Mouse (Mus musculus) CH12.LX (cell line): Measurements from ENCODE around the gene Srcin1. TPM values are rescaled to one million over a fixed set of nuclear protein-coding genes. Genes with fewer than 3 reads are reported as not detected.

Source experiments
- DNase-seq: peaks from one replicate; pipeline ENCODE4 v3.0.0-alpha.2; 2013; ENCODE audit errors: extremely low read depth
- H3K27ac ChIP-seq: 2 replicates; pipeline ENCODE4 v1.5.1; 2012; ENCODE audit warnings: low read depth, mild to moderate bottlenecking, control low read depth, moderate library complexity; ENCODE audit not compliant: insufficient read depth
- H3K27me3 ChIP-seq: replicated peaks from 2 replicates; pipeline ENCODE3; 2012; ENCODE audit warnings: inconsistent platforms
- H3K36me3 ChIP-seq, 2 experiments: replicated peaks in 1 of 2; 2 replicates each; pipeline versions ENCODE3 to v1.6.1; 2012; ENCODE audit warnings: inconsistent platforms in 1 of 2, low read length in 1 of 2, mild to moderate bottlenecking in 1 of 2, mixed read lengths in 1 of 2, moderate library complexity in 1 of 2; ENCODE audit not compliant: control insufficient read depth in 1 of 2, insufficient read depth in 1 of 2
- H3K4me1 ChIP-seq, 2 experiments: 2 replicates each; pipeline ENCODE4 v1.6.1; 2012; ENCODE audit warnings: inconsistent platforms in 1 of 2, moderate library complexity in 1 of 2; ENCODE audit not compliant: insufficient read depth in 2 of 2, control insufficient read depth in 1 of 2
- H3K4me2 ChIP-seq: 2 replicates; pipeline ENCODE4 v1.6.1; 2012; ENCODE audit warnings: low read depth, mild to moderate bottlenecking, control low read depth; ENCODE audit not compliant: poor library complexity, insufficient read depth, severe bottlenecking
- H3K4me3 ChIP-seq, 3 experiments: fragments of 150-350 bp in 1 of 3; sonication (generic) in 1 of 3; replicated peaks in 1 of 3; 2 replicates each; pipeline versions ENCODE3 to v1.5.1; 2011 to 2012; ENCODE audit warnings: low read depth in 2 of 3, low read length in 2 of 3, mild to moderate bottlenecking in 2 of 3, moderate library complexity in 2 of 3, control low read depth in 1 of 3, improper control_type of control experiment in 1 of 3, inconsistent platforms in 1 of 3, mixed read lengths in 1 of 3; ENCODE audit not compliant: poor library complexity in 1 of 3
- H3K79me2 ChIP-seq: replicated peaks from 2 replicates; pipeline ENCODE4 v1.6.1; 2012; ENCODE audit warnings: mild to moderate bottlenecking, moderate library complexity; ENCODE audit not compliant: control insufficient read depth, poor library complexity, insufficient read depth, severe bottlenecking; ENCODE audit errors: extremely low read depth
- H3K9ac ChIP-seq: 2 replicates; pipeline ENCODE4 v1.6.1; 2012; ENCODE audit warnings: low read depth, mild to moderate bottlenecking, control low read depth, moderate library complexity; ENCODE audit not compliant: insufficient read depth
- H3K9me3 ChIP-seq: replicated peaks from 2 replicates; pipeline ENCODE3; 2012; ENCODE audit warnings: low read length, inconsistent platforms, mixed read lengths
- CTCF ChIP-seq, 2 experiments: IDR thresholded peaks in 1 of 2; conservative IDR thresholded peaks in 1 of 2; 2 replicates each; pipeline ENCODE4 v1.5.1; 2011 to 2012; ENCODE audit warnings: low read depth in 2 of 2, low read length in 2 of 2, improper control_type of control experiment in 1 of 2, inconsistent platforms in 1 of 2, mild to moderate bottlenecking in 1 of 2, moderate library complexity in 1 of 2
- ELF1 ChIP-seq: IDR thresholded peaks from 2 replicates; pipeline ENCODE4 v1.6.1; 2014; ENCODE audit warnings: low read depth, mild to moderate bottlenecking, inconsistent platforms, low read length, improper control_type of control experiment
- ETS1 ChIP-seq: conservative IDR thresholded peaks from 2 replicates; pipeline ENCODE4 v1.6.1; 2012; ENCODE audit warnings: low read depth, mild to moderate bottlenecking, inconsistent platforms, low read length, improper control_type of control experiment, moderate library complexity
- GABPA ChIP-seq: IDR thresholded peaks from 2 replicates; pipeline ENCODE4 v1.6.1; 2012; ENCODE audit warnings: low read depth, low read length, improper control_type of control experiment, inconsistent platforms; ENCODE audit not compliant: insufficient replicate concordance
- MAX ChIP-seq: IDR thresholded peaks from 2 replicates; pipeline ENCODE4 v1.6.1; 2011; ENCODE audit warnings: low read length, improper control_type of control experiment
- MEF2A ChIP-seq: IDR thresholded peaks from 2 replicates; pipeline ENCODE4 v1.6.1; 2014; ENCODE audit warnings: low read depth, mild to moderate bottlenecking, inconsistent platforms, low read length, improper control_type of control experiment, borderline replicate concordance
- MXI1 ChIP-seq: IDR thresholded peaks from 2 replicates; pipeline ENCODE4 v1.6.1; 2011; ENCODE audit warnings: mild to moderate bottlenecking, low read depth, low read length, improper control_type of control experiment
- MYC ChIP-seq: IDR thresholded peaks from 2 replicates; pipeline ENCODE4 v1.6.1; 2011; ENCODE audit warnings: low read depth, mild to moderate bottlenecking, improper control_type of control experiment, low read length
- PAX5 ChIP-seq: IDR thresholded peaks from 2 replicates; pipeline ENCODE4 v1.6.1; 2012; ENCODE audit warnings: low read length, inconsistent platforms, mixed read lengths
- POLR2AphosphoS2 ChIP-seq: IDR thresholded peaks from 2 replicates; pipeline ENCODE4 v1.6.1; 2011; ENCODE audit warnings: low read depth, low read length, improper control_type of control experiment
- RCOR1 ChIP-seq: conservative IDR thresholded peaks from 2 replicates; pipeline ENCODE4 v1.6.1; 2012; ENCODE audit warnings: low read depth, mild to moderate bottlenecking, inconsistent platforms, low read length, improper control_type of control experiment
- SIN3A ChIP-seq: IDR thresholded peaks from 2 replicates; pipeline ENCODE4 v1.6.1; 2012; ENCODE audit warnings: low read length, improper control_type of control experiment, inconsistent platforms
- UBTF ChIP-seq: IDR thresholded peaks from 2 replicates; pipeline ENCODE4 v1.6.1; 2012; ENCODE audit warnings: low read depth, mild to moderate bottlenecking, inconsistent platforms, low read length, improper control_type of control experiment, moderate library complexity
- USF1 ChIP-seq: IDR thresholded peaks from 2 replicates; pipeline ENCODE4 v1.6.1; 2014; ENCODE audit warnings: low read depth, mild to moderate bottlenecking, inconsistent platforms, low read length, improper control_type of control experiment
- USF2 ChIP-seq: conservative IDR thresholded peaks from 2 replicates; pipeline ENCODE4 v1.6.1; 2011; ENCODE audit warnings: low read depth, low read length, improper control_type of control experiment
- ZC3H11A ChIP-seq: IDR thresholded peaks from 2 replicates; pipeline ENCODE4 v1.6.1; 2012; ENCODE audit warnings: low read depth, mild to moderate bottlenecking, inconsistent platforms, low read length, improper control_type of control experiment
- ZKSCAN1 ChIP-seq: IDR thresholded peaks from 2 replicates; pipeline ENCODE4 v1.6.1; 2012; ENCODE audit warnings: low read depth, inconsistent platforms, low read length, improper control_type of control experiment, borderline replicate concordance
- ZMIZ1 ChIP-seq: IDR thresholded peaks from 2 replicates; pipeline ENCODE4 v1.6.1; 2012; ENCODE audit warnings: low read depth, mild to moderate bottlenecking, inconsistent platforms, low read length, improper control_type of control experiment
- ZNF384 ChIP-seq: IDR thresholded peaks from 2 replicates; pipeline ENCODE4 v1.6.1; 2012; ENCODE audit warnings: low read depth, low read length, improper control_type of control experiment, inconsistent platforms
- dilution Hi-C: fragments of 300-500 bp; cut with MboI; formaldehyde crosslinking; loops from 2 replicates; pipeline ENCODE4 v1.14.3; 2020; ENCODE audit warnings: low sequenced_read_pairs; ENCODE audit not compliant: extremely low pct_unique_long_range_greater_than_20kb, extremely low pct_ligation_motif_present
- in situ Hi-C: fragments of 300-500 bp; cut with MboI; formaldehyde crosslinking; loops from 3 replicates; pipeline ENCODE4 v1.14.3; 2019; ENCODE audit warnings: low sequenced_read_pairs, low pct_ligation_motif_present, low pct_unique_long_range_greater_than_20kb, mixed read lengths
- polyA plus RNA-seq: library from polyadenylated mRNA; unstranded; fragments of >175 nt; gene quantifications from 2 replicates; pipeline ENCODE4 v1.2.1, GENCODE M21; 2012; ENCODE audit warnings: low read depth; ENCODE audit not compliant: insufficient read length
- total RNA-seq, 2 experiments: library from RNA; depleted of rRNA; stranded (reverse); fragments of 300-350 nt in 1 of 2; fragments of >200 nt in 1 of 2; gene quantifications; 2 replicates each; pipeline ENCODE4 v1.2.3; 2012 to 2014

Srcin1 gene
- total and polyA plus RNA-seq, 3 experiments: 0.08 to 0.09 TPM; not detected in 1

DNA sequence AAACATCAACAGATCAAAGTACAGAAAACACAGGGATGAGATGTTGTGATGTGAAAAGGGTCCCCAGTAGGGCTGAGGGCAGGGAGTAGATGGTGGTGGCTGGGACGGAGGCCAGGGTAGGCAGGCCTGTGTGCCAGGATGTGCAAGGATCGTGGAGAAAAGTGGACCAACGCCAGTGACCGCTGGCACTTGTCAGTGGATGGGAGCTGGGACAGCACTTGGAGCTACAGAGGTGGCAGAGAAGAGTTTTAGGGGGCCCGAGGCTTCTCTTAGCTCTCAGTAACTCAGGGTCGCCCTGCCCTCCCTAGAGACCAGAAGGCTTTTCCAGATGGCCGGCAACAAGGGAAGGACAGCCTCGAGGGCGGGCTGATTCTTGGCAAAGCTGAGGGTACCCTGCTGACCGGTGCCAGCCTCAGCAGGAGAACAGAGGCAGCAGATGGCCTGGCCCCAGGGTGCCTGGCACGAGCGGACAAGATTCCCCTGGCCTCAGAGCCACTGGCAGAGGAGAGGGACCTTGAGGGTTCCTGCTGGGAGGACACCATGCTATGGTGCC, 32.7 kb downstream of the Srcin1 start:
- Histone ChIP-seq H3K27me3 (peaks cover 93% of the 10 kb centered on the region), H3K27ac (no peak overlapping the region), H3K4me1 (peaks cover 7 to 18% of the 10 kb centered on the region in 2 experiments), H3K36me3 (no peaks in the 10 kb centered on the region), H3K4me3 (no peak overlapping the region), H3K4me2 (no peak overlapping the region), H3K9me3 (peaks cover 5% of the 10 kb centered on the region), H3K9ac (no peak overlapping the region), H3K79me2 (no peaks in the 10 kb centered on the region)
- in situ Hi-C loops: no loop called here
- DNase-seq: no peak
- dilution Hi-C loops: no loop called here
- no peak for TF ChIP-seq ZKSCAN1
- TF ChIP-seq ELF1: no peak
- TF ChIP-seq SIN3A: no peak
- no peak for TF ChIP-seq ETS1
- no peak for TF ChIP-seq ZC3H11A
- TF ChIP-seq POLR2AphosphoS2: no peak
- TF ChIP-seq UBTF: no peak
- TF ChIP-seq CTCF (conservative IDR thresholded peaks at IDR 0.05 in 1 of 2, IDR thresholded peaks at IDR 0.05 in 1 of 2; ENCODE audit: low read depth in 2 of 2, low read length in 2 of 2): no peak
- no peak for TF ChIP-seq ZMIZ1
- no peak for TF ChIP-seq RCOR1
- no peak for TF ChIP-seq MYC
- no peak for TF ChIP-seq GABPA
- TF ChIP-seq MAX: no peak
- TF ChIP-seq ZNF384: no peak
- no peak for TF ChIP-seq MEF2A
- no peak for TF ChIP-seq USF1
- TF ChIP-seq USF2: no peak

DNA sequence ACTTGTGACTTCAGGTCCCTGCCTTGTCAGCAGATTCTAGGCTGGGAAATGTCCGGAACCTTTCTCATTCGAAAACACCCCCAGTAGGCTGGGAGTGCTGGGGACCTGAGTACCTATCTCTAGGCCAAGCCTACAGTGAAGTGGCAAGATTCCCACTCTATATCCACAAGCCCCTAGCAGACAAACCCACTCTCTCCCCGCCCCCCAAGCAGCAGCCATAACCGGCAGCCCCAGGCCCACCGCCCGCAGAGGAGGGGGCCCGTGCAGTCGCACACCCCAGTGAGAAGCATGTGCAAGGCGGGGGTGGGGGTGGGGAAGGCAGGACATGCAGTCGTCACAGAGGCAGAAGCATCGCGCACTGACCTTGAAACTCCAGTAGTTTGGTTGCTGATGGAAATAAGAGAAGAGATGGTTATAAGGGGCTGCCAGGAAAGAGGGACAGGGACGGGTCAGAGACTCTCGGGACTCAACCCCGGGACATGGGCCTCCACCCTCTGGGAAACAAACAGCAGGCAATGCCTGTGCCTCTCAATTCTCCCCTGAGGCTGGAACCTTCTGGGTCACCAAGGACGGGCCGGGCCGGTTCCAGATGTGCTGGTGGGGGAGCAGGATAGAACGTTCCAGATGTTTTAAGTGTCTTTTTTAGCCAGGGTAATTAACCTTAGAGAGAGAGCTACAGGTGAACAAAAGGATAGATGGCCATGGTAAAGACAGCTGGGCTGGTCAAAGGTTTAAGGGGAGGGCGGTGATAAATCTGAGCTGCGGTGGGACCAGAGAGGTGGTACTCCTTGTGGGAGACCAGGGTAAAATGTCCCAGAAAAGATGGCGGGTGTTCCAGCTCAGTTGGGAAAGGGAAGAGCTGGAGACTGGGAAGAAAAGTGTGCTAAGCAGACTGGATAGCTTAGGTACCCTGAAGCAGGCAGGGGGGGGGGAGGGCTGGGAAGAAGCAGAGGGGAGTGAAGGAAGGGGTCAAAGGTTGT, 33.5 kb downstream of the Srcin1 start:
- dilution Hi-C loops: no loop called here
- no peak overlapping the region for H3K4me3 ChIP-seq

More for the DNA sequence above, 33.5 kb downstream of the Srcin1 start:
- Histone ChIP-seq H3K4me2 (no peak overlapping the region), H3K9me3 (peaks cover 5% of the 10 kb centered on the region), H3K4me1 (peaks cover 7 to 18% of the 10 kb centered on the region in 2 experiments), H3K36me3 (no peaks in the 10 kb centered on the region), H3K9ac (no peak overlapping the region), H3K79me2 (no peaks in the 10 kb centered on the region), H3K27me3 (peaks cover 92% of the 10 kb centered on the region), H3K27ac (no peak overlapping the region)
- no peak for DNase-seq
- in situ Hi-C loops: no loop called here
- TF ChIP-seq MXI1 (no peak), CTCF (conservative IDR thresholded peaks at IDR 0.05 in 1 of 2, IDR thresholded peaks at IDR 0.05 in 1 of 2; ENCODE audit: low read depth in 2 of 2, low read length in 2 of 2) (no peak), PAX5 (no peak), UBTF (no peak)
